Mouse (Mus musculus): ENCODE results near the gene Ccdc177. TPM values are rescaled to one million over a fixed set of nuclear protein-coding genes. Genes with fewer than 3 reads are reported as not detected.
A peak's percentile ranks its signal among the peaks of the same experiment; 100 is the strongest.

The Ccdc177 gene
- total and polyA plus RNA-seq, 2 experiments from 2014 or later: not detected

GRCm38 (mm10) chr12:80739482-80739881 is 21.0 kb downstream of the Ccdc177 start:
- Histone ChIP-seq H3K9ac (replicated peaks; ENCODE audit: low read depth, low read length) (no peak overlapping the region), H3K27me3 (ENCODE audit: control insufficient read depth, insufficient read depth, low read length) (peaks cover 25% of the 10 kb centered on the region), H3K4me2 (ENCODE audit: low read depth, low read length) (no peak overlapping the region), H3K4me3 (ENCODE audit: low read depth, low read length) (no peak overlapping the region), H3K9me3 (replicated peaks; ENCODE audit: control insufficient read depth, low read length) (no peaks in the 10 kb centered on the region), H3K36me3 (replicated peaks; ENCODE audit: control insufficient read depth, insufficient read depth, low read length) (no peaks in the 10 kb centered on the region), H3K27ac (ENCODE audit: low read depth) (no peak overlapping the region), H3K4me1 (ENCODE audit: control insufficient read depth, insufficient read depth) (no peaks in the 10 kb centered on the region)
- WGBS: 33% methylated on average over 9 of the region's 9 CpGs
- ATAC-seq (ENCODE audit: insufficient read depth, low read depth) (no peak), DNase-seq (ENCODE audit: low spot score) (no peak)
- TF ChIP-seq EP300 (IDR thresholded peaks at IDR 0.05; ENCODE audit: low read depth): no peak
- peak; percentile 25 for TF ChIP-seq CTCF (IDR thresholded peaks at IDR 0.05; ENCODE audit: low read depth)

GRCm38 (mm10) chr12:80737283-80737600 is 23.2 kb downstream of the Ccdc177 start:
- H3K9me3 ChIP-seq (replicated peaks; ENCODE audit: control insufficient read depth, low read length): no peaks in the 10 kb centered on the region
- no peak for DNase-seq (ENCODE audit: low spot score)
- H3K4me1 ChIP-seq (ENCODE audit: control insufficient read depth, insufficient read depth): no peaks in the 10 kb centered on the region
- ATAC-seq (ENCODE audit: insufficient read depth, low read depth): no peak
- no peak overlapping the region for H3K4me3 ChIP-seq (ENCODE audit: low read depth, low read length)
- peaks cover 25% of the 10 kb centered on the region for H3K27me3 ChIP-seq (ENCODE audit: control insufficient read depth, insufficient read depth, low read length)
- H3K27ac ChIP-seq (ENCODE audit: low read depth): no peak overlapping the region
- TF ChIP-seq EP300 (IDR thresholded peaks at IDR 0.05; ENCODE audit: low read depth) (no peak), CTCF (IDR thresholded peaks at IDR 0.05; ENCODE audit: low read depth) (no peak)
- H3K9ac ChIP-seq (replicated peaks; ENCODE audit: low read depth, low read length): no peak overlapping the region
- H3K36me3 ChIP-seq (replicated peaks; ENCODE audit: control insufficient read depth, insufficient read depth, low read length): no peaks in the 10 kb centered on the region
- WGBS: 45% methylated on average over 5 of the region's 5 CpGs
- H3K4me2 ChIP-seq (ENCODE audit: low read depth, low read length): no peak overlapping the region

- TF ChIP-seq EP300 (IDR thresholded peaks at IDR 0.05; ENCODE audit: low read depth): no peak
- TF ChIP-seq CTCF (IDR thresholded peaks at IDR 0.05; ENCODE audit: low read depth): no peak
- no peak overlapping the region for H3K27ac ChIP-seq (ENCODE audit: low read depth)
- no peaks in the 10 kb centered on the region for H3K36me3 ChIP-seq (replicated peaks; ENCODE audit: control insufficient read depth, insufficient read depth, low read length)
- H3K27me3 ChIP-seq (ENCODE audit: control insufficient read depth, insufficient read depth, low read length): peaks cover 25% of the 10 kb centered on the region
- WGBS: 28% methylated on average over 13 of the region's 13 CpGs
- H3K9me3 ChIP-seq (replicated peaks; ENCODE audit: control insufficient read depth, low read length): no peaks in the 10 kb centered on the region
- DNase-seq (ENCODE audit: low spot score) (no peak), ATAC-seq (ENCODE audit: insufficient read depth, low read depth) (no peak)
- H3K4me1 ChIP-seq (ENCODE audit: control insufficient read depth, insufficient read depth): no peaks in the 10 kb centered on the region
- H3K4me3 ChIP-seq (ENCODE audit: low read depth, low read length): no peak overlapping the region
- H3K9ac ChIP-seq (replicated peaks; ENCODE audit: low read depth, low read length): no peak overlapping the region
- no peak overlapping the region for H3K4me2 ChIP-seq (ENCODE audit: low read depth, low read length)
Observed at GRCm38 (mm10) chr12:80736464-80737282, 23.8 kb downstream of the Ccdc177 start.

- H3K4me3 ChIP-seq (ENCODE audit: low read depth, low read length): no peak overlapping the region
- no peak overlapping the region for H3K9ac ChIP-seq (replicated peaks; ENCODE audit: low read depth, low read length)
- no peaks in the 10 kb centered on the region for H3K4me1 ChIP-seq (ENCODE audit: control insufficient read depth, insufficient read depth)
- H3K27ac ChIP-seq (ENCODE audit: low read depth): no peak overlapping the region
- no peaks in the 10 kb centered on the region for H3K9me3 ChIP-seq (replicated peaks; ENCODE audit: control insufficient read depth, low read length)
- WGBS: 54% methylated on average over 13 of the region's 13 CpGs
- H3K4me2 ChIP-seq (ENCODE audit: low read depth, low read length): no peak overlapping the region
- H3K27me3 ChIP-seq (ENCODE audit: control insufficient read depth, insufficient read depth, low read length): 0 out of 2 replicates have a peak, but pooled peaks cover 14% of the 10 kb centered on the region
- DNase-seq (ENCODE audit: low spot score): no peak
- H3K36me3 ChIP-seq (replicated peaks; ENCODE audit: control insufficient read depth, insufficient read depth, low read length): no peaks in the 10 kb centered on the region
- TF ChIP-seq CTCF (IDR thresholded peaks at IDR 0.05; ENCODE audit: low read depth) (no peak), EP300 (IDR thresholded peaks at IDR 0.05; ENCODE audit: low read depth) (no peak)
- no peak for ATAC-seq (ENCODE audit: insufficient read depth, low read depth)
Observed at GRCm38 (mm10) chr12:80734526-80735470, 25.7 kb downstream of the Ccdc177 start.

- DNase-seq (ENCODE audit: low spot score) (peak; percentile 81), ATAC-seq (ENCODE audit: insufficient read depth, low read depth) (peak; percentile 89)
- Histone ChIP-seq H3K9me3 (replicated peaks; ENCODE audit: control insufficient read depth, low read length) (no peaks in the 10 kb centered on the region), H3K27me3 (ENCODE audit: control insufficient read depth, insufficient read depth, low read length) (0 out of 2 replicates have a peak, but pooled peaks cover 8% of the 10 kb centered on the region), H3K4me3 (ENCODE audit: low read depth, low read length) (no peak overlapping the region), H3K27ac (ENCODE audit: low read depth) (no peak overlapping the region), H3K4me1 (ENCODE audit: control insufficient read depth, insufficient read depth) (no peaks in the 10 kb centered on the region), H3K9ac (replicated peaks; ENCODE audit: low read depth, low read length) (no peak overlapping the region), H3K36me3 (replicated peaks; ENCODE audit: control insufficient read depth, insufficient read depth, low read length) (no peaks in the 10 kb centered on the region), H3K4me2 (ENCODE audit: low read depth, low read length) (peak overlapping the region; percentile 43; the same call in 1 of the 2 replicates)
- TF ChIP-seq EP300 (IDR thresholded peaks at IDR 0.05; ENCODE audit: low read depth) (no peak), CTCF (IDR thresholded peaks at IDR 0.05; ENCODE audit: low read depth) (peak; percentile 87)
- 6% methylated on average over 9 of the region's 9 CpGs for WGBS
Observed at GRCm38 (mm10) chr12:80730567-80730966, 29.9 kb downstream of the Ccdc177 start.
